Mouse (Mus musculus): ENCODE measurements around the gene Sumo2.
"Not testable (repeated sequence)": the region's sequence is repeated elsewhere in the genome, so short reads cannot be mapped to it uniquely, and the experiment has no call there.

- TF ChIP-seq CTCF (IDR thresholded peaks at IDR 0.05; ENCODE audit: control insufficient read depth, insufficient read depth, insufficient read length); USF1 (IDR thresholded peaks at IDR 0.05; ENCODE audit: low read depth); MAX (IDR thresholded peaks at IDR 0.05); MYOD1 (IDR thresholded peaks at IDR 0.05; ENCODE audit: control insufficient read depth, insufficient read length, low read depth); MYOG (IDR thresholded peaks at IDR 0.05; ENCODE audit: control insufficient read depth, extremely low read depth, insufficient read length); CEBPB (IDR thresholded peaks at IDR 0.05; ENCODE audit: low read depth); FOSL1 (IDR thresholded peaks at IDR 0.05; ENCODE audit: insufficient read depth, low read length, poor library complexity, severe bottlenecking): not testable (repeated sequence)
These were observed 39.5 kb downstream of the Sumo2 start for GRCm38 (mm10) chr11:115496559-115496958.
